Mouse (Mus musculus) monocyte, adult 5-6 weeks (primary cell): ENCODE measurements around the gene Fam13a. TPM values are rescaled to one million over a fixed set of nuclear protein-coding genes. Genes with fewer than 3 reads are reported as not detected.

Source experiments
- ATAC-seq: fragments of 153-309, 156-312 bp; replicated peaks from 2 replicates; pipeline ENCODE4 v1.8.0; 2017; ENCODE audit warnings: mild to moderate bottlenecking; ENCODE audit not compliant: low TSS enrichment, insufficient number of reproducible peaks, severe bottlenecking, poor library complexity, low FRiP score
- total RNA-seq: library from RNA; stranded (forward); fragments of 200-1000, 200-491, 200-594 nt; gene quantifications from 3 replicates; pipeline ENCODE4 v1.2.3, GENCODE M21; 2017

Fam13a gene
- total RNA-seq, 1 experiment from 2014 or later = not detected

DNA sequence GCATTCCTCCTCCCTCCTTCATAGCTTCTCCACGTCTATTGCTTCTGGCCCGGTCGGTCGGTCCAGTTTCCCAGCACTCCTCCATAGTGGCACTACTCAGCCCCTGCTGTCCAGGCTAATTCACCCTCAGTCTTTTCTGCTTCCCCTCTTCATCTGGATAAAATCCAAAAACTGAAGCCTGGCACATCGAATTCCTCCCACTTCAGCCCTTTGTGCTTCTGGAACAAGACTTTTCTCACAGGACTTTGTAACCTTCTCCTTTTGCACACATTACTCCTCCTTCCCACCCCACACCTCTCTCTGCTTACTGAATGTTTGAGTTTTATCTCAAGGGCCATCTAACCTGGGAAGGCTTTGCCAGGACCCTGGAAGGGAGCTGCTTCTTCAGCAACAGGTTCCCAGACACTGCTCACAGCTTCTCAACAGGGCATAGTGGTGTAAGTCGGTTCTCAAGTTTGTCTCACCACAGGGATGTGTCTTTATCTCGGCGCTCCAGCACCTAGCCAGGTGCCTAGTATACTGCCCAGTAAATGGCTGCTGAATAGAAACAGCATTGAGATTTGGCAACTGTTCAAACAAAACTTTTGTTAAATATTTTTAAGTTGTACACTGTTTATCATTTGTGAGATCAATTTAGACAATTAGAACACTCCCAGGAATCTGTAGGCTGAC is 10.1 kb downstream of the Fam13a start:
- ATAC-seq = no peak

DNA sequence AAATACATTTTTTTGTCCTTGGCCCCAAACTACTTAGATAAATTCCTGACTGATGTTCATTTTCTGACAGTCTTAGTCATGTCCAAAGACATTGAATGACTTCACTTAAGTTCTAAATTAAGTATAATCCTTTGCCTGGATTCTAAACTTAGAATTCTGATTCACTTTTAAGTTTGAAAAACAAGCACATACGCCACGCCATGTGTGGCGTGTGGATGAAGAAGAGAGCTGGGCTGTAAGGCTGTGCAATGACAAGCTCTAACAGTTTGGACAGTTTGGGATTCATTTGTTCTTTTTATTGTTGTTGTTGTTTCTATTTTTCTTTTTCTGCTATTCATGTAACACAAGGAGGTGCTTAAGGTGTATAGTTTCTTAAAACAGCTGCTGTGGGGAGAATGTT is 13.6 kb downstream of the Fam13a start:
- ATAC-seq = no peak

DNA sequence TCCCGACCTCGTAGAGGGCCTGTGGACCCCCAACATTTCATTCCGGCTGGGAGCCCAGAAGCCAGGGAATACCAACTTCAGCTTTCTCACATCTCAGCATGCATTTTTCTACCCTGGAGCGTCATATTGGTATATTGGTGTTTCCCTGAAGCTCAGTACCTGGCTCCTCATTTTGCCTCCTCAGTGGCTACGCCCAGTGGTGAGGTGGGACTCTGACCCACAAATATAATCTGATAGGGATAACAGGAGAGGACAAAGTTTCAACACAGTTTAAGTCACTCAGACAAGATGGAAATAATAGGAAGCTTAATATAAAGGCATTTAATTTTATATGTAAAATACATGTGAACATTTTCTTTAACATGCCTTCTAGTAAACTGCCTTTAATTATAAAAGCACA is 19.7 kb downstream of the Fam13a start:
- ATAC-seq = no peak

DNA sequence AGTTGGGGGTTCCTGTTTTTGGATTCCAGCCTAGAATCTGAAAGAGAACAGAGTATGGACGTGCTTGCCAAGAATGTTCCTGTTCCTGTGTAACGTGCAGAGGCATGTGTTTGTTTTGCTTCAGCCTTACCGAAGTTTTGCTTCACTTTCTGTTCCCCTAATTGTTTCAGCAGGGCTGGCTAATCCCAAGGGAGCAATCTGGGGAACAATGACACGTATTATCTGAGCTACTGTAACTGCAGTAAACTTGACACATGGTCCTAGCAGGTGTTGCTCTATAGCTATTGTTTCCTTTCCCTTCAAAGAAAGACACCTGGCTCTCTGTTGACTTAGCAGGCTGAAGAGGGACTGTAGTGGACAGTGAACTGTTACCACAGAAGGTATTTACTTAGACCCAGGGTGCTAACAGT is 25.3 kb downstream of the Fam13a start:
- ATAC-seq = no peak

DNA sequence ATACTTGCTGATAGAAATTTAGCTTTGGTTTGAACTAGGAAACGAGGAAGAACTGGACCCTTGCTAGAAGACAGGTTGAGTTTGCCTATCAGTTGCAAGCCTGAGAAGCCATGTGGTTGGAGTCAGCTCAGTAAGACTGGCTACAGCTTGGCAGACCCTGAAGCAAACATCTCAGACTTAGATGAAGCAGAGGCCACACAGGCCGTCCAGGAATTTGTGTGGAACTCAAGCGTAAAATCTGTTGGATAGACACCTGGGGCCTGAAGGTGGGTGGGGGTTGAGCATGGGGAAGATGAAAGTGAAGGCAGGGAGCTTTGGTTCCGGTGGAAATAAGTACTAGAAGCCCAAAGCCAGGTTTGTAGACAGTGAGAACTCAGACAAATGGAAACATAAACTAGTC is 25.8 kb downstream of the Fam13a start:
- no peak for ATAC-seq

DNA sequence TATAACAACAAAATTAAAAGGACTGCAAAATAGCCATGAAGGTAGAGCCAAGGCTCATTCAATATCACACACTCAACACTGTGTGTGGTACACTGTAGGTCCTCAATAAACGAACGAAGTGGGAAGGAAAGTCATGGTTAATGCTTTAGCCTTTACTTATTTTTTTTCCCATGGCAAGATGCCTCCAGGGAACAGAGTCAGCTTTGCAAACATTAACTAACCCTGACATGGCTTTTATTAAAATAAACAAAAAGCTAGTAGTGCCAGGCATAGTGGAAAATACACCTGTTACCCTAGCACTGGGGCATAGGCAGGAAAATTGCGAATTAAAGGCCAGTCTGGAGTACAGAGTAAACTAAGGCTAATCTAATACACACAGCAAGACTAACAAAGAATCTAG is 35.2 kb downstream of the Fam13a start:
- ATAC-seq = no peak

DNA sequence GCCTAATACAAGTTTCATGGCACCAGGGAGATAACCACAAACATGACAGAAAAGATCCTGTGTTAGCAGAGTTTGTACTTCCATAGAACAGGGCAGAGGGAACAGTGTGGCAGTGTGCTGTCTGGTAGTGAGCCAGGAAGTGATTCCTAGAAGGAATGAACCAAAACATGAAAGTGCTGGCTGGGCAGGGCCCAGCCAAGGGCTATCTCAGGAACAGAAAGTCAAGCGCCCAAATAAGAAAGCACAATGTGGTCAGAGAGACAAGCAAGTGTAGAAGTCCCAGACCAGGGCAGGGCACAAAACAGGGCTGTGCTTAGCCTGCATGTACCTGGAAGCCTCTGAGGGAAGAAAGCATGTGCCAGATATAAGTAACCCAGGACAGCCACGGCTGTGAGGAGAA is 35.6 kb downstream of the Fam13a start:
- ATAC-seq = no peak

DNA sequence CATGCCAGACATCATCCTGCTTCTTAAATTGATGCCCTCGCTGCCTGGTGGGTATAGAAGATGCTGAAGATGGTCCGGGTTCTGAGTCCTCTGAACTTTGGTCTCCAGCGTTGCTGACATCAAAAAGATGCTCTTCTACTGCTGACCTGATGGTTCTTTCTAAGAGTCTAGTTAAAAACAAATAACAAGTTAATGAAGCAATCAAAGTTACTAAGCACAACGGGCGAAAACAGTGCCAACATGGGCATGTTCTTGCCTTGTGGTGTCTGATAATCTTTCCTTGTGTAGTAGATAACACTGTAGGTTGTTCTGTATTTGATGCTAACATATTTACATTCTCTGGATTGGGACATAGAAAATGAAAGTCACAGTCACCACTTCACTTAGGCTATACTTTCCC is 37.2 kb downstream of the Fam13a start:
- ATAC-seq = no peak

DNA sequence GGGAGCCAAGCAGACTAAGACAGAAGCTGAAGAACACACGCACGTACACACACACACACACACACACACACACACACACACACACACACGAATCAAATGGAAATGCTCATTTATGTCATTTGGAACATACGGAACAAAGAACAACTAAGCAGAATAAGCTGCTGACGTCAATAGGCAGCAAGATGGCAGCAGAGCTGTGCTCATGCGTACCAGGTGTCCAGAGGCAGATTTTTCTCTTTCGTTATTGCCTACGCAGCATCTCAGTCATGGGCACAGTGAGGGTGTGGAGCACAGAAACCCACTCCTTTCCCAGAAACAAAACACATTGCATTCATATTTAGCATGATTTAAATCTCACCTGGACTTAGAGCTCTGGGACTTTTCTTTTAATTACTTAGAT is 39.2 kb downstream of the Fam13a start:
- ATAC-seq = no peak

DNA sequence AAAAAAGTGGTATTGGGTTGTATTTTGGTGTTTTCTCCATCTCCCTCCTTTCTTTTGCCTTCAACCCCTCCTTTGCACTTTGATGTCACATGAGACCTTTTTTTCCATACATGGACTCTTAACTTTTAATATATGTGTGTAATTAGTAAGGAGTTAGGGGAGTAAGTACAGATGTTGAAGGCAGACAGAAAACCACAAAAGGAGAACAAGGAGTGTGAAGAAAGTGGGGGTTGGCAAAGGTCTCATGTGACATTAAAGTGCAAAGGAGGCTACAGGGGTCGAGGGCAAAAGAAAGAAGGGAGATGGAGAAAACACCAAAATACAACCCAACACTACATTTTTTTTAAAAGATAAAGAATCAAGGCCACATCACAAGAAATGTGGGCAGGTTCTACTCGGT is 49.1 kb downstream of the Fam13a start:
- ATAC-seq = no peak

DNA sequence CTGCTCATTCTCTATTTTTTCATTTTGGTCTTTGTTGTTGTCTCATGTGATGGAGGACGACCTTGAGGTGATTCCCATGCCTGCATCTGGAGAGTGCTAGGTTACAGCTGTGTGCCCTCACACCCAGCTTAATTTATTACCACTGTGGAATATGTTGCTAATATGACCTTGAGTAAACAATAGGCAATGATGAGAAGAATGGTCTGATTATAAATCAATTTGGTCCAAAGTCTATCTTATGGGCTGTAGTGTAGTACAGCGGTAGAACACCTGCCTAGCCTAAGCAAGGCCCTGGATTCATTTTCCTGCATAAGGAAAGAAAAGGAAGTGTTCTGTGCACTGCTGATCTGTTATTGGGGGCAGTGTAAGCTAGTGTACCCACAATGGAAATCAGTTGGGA is 49.9 kb downstream of the Fam13a start:
- ATAC-seq = no peak

DNA sequence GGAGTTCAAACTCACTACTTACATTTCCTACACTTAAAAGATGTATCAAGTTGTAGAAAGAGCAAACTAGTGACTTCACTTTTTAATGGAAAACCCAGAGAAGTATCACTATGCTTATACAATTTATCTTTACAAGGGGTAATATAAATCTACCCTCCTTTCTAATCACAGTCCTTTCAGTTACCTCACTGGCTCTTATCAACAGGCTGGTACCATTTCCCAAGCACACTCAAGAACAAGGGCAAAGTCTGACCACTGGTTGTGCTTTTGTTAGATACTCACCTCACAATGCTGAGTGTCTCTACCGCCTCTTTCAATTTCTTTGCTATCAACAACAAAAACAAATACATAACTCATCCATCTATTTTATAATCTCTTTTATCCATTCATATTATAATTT is 51.5 kb downstream of the Fam13a start:
- ATAC-seq = no peak

DNA sequence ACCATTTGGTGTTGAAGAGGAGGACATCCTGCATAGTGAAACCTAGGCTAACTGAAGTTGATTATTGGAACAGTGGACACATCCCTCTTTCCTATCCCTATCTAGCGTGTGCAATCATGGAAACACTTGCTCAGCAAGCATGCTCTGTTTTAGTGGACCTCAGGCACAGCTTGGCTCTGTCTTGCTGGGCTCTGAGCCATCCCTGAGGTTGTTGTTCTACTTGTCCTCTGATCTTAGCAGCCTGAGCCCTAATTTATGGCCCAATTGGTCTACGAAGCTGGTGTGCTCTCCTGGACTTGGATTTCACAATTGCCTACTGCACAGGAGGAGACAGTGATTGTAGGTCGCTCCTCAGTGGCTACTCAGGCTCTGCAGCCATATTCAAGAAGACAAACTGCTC is 56.1 kb downstream of the Fam13a start:
- ATAC-seq = no peak

DNA sequence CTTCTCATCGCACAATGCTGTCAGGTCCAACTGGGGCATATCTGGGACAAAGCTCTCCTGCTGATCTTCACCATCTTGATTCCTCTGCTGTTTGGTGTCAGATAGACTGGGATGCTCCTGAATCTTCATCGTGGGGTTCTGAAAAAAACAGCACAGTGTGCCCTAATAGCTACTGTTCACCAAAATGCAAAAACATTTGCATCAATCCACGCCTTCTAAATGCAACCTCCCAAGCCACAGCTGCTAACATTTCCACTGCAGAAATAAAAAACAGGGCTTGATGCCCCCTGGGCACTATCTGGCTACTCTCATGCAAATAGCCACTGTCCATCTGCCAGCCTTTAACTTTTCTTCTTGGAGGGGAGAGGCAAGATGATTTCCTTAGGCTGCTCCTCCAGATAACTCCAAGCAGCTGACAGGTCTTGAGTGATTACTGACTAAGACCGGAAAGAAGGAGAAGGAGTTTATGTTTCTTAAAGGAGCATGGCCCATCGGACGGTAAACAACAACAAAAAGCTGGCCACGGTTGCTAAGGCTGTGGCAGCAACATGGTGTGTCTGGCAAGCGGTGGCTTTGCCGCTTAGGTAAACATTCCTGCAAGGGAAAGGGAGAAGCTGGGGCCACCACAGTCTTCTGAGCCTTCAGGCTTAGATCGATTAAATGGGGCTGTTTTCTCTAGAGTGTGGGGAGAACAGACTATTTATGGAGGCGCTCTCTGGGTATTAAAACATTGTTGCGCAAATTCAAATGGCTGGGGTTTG is 59.1 kb downstream of the Fam13a start:
- no peak for ATAC-seq

DNA sequence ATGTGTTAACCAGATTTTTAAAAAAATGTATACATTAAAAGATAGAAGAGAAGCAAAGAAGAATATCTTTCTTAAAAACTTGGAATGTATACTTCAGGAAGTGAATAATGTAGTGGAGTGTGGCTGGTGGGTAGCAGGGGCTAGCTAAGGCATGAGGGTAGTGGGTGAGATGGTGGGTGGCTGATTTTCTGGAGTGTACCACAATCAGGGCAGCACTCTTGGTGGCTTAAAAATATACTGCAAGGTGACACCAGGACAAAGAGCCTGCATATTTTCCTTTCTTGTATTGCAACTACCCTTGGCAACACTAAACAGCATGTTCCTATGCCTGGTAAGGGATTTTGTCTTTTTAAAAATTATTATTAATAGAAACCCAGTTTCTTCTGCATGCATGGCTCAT is 59.8 kb downstream of the Fam13a start:
- no peak for ATAC-seq

DNA sequence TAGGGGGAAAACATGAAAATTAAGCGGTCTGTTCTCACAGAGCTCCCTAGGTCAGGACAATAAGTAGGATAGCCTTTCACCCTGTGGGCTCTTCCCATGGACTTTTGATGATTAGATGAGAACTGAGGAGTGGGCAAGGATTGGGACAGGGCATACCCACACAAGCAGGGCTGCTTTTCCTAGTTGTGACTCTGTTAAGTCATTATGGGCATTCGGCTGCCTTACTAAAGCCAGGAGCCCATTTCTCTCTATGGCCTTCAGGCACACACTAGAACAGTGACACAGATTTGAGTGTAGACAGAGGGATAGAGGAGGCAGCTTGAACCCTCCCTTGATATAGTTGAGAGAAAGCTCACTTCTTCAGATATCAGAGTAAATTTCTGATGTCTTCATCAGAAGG is 60.3 kb downstream of the Fam13a start:
- ATAC-seq = no peak

DNA sequence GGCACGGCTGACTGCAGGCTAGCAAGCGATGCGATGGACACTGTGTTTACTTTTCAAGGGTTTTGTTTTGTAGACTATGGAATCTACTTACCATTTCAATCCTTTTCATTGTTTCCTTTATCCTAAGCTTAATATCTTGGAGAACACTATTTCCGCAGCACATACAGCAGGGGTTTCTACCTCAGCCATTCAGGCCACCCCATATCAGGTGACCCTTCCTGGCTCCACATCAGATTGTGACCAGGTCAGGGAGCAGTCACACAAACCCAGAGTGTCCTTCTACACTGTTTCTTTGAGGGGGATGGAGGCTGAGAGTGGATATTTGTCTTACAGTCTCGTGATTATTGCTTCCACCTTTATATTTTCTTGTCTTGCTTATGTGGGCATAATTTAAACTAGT is 61.7 kb downstream of the Fam13a start:
- ATAC-seq = no peak

DNA sequence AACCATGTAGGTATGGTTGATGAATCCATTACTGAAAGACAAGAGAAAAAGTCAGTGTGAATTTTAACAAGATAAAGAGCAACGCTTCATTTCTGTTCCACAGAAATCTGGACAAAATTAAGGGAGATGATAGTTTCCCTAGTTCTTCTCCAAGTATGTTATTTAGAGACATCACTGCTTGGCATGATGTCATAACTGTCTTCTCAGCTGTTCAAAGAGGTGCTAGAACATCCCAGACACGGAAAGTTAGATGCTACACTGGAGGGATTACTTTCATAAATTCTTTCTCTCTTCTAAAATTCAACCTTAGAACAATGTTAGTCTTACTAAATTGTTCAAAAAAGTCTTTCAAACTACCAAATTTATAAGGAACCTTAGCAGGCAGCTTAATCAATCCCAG is 63.8 kb downstream of the Fam13a start:
- no peak for ATAC-seq

DNA sequence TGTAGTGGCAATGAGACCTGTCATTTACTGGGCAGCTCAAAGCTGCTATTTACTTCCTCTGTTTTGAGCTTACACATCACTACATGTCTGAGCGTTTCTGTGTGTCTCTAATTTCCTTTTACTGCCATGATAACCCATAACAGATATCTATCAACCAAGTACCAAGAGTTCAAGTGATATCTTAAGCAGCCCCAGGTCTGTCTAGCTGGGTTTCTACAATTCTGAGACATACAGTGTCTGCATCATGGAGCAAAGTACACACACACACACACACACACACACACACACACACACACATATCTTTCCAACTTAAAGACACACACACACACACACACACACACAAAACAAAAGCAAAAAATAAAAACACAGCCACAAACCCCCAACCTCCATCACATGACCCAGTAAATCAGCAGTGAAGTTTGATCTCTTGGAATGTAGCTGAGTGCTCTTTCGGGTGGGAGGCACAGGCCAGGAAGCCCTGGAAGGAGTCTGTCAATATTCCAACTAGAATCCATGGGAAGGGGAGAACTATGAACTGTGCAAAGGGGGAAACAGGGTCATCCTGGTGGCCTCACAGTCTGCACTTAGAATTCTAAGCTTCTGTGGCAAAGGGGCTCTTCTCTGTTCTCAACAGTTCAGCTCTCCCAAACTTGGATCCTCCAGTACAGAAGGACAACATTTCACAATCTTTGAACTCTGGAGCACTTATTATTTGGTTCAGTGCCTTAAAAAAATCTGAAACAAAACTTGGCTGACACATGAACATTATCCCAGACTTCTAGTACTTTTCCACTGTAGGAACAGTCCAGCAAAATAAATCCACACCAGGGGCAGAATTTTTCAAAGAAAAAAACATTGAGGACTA is 73.0 kb downstream of the Fam13a start:
- ATAC-seq = no peak

DNA sequence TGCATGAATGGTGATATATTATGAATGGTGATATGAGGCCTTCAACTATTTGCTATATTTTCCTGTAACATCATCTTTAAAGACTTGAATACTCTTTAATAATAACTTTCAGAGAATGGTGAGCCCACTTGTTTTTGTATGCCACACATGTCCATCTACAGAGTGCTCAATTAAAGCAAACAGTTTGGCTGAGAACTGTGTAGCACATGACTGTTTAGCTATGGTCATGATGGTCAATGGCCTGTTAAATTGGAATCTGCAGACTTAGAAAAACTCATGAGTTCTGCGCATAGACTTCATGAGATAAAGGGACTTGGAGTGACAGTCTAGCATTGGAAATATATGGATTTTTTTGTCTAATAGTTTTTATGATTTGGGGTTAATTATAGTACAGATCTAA is 73.9 kb downstream of the Fam13a start:
- no peak for ATAC-seq
